Mouse (Mus musculus) kidney, embryonic 16.5 days (tissue): Measurements from ENCODE around the gene Med13l. TPM values are rescaled to one million over a fixed set of nuclear protein-coding genes. Genes with fewer than 3 reads are reported as not detected.
"Not testable (repeated sequence)": the region's sequence is repeated elsewhere in the genome, so short reads cannot be mapped to it uniquely, and the experiment has no call there.

ENCODE experiments used
- ATAC-seq: fragments of 200-750 bp; cut with Nextera tagmentation; 2 replicates; pipeline ENCODE4 v1.8.0; 2017; ENCODE audit warnings: moderate TSS enrichment; ENCODE audit not compliant: low FRiP score, low TSS enrichment
- H3K27ac ChIP-seq: fragments of 300-500 bp; sonication (generic); 2 replicates; pipeline ENCODE4 v1.5.1; 2014; ENCODE audit warnings: low read length
- H3K27me3 ChIP-seq: fragments of 300-500 bp; sonication (generic); 2 replicates; pipeline ENCODE4 v1.6.1; 2014; ENCODE audit warnings: low read length, control low read depth, mixed read lengths; ENCODE audit not compliant: insufficient read depth
- H3K36me3 ChIP-seq: fragments of 300-500 bp; sonication (generic); 2 replicates; pipeline ENCODE4 v1.6.1; 2014; ENCODE audit warnings: low read length, control low read depth, mixed read lengths; ENCODE audit not compliant: insufficient read depth
- H3K4me1 ChIP-seq: fragments of 300-500 bp; sonication (generic); 2 replicates; pipeline ENCODE4 v1.6.1; 2014; ENCODE audit warnings: low read length, control low read depth, mixed read lengths; ENCODE audit not compliant: insufficient read depth
- H3K4me2 ChIP-seq: fragments of 300-500 bp; sonication (generic); replicated peaks from 2 replicates; pipeline ENCODE4 v1.6.1; 2014; ENCODE audit warnings: low read depth, low read length
- H3K4me3 ChIP-seq: fragments of 300-500 bp; sonication (generic); 2 replicates; pipeline ENCODE4 v1.5.1; 2014; ENCODE audit warnings: mild to moderate bottlenecking, low read length
- H3K9ac ChIP-seq: fragments of 300-500 bp; sonication (generic); replicated peaks from 2 replicates; pipeline ENCODE4 v1.6.1; 2014; ENCODE audit warnings: low read length
- H3K9me3 ChIP-seq: fragments of 300-500 bp; sonication (generic); 2 replicates; pipeline ENCODE4 v1.6.1; 2016; ENCODE audit warnings: low read length, control low read depth
- WGBS: fragments of 180-500 bp; shearing (Covaris S2); extraction: QIAGEN DNeasy Blood & Tissue Kit; methylation state at CpG from one replicate; pipeline ENCODE4 v1.1.7; 2014; 5-methylcytosine and 5-hydroxymethylcytosine counted together
- polyA plus RNA-seq: library from polyadenylated mRNA; unstranded; fragments of >200 nt; fragmentation: Nextera tagmentation; extraction: Ambion mirVana; gene quantifications from 2 replicates; pipeline ENCODE4 v1.2.1, GENCODE M21; 2015

Gene Med13l
- polyA plus RNA-seq, 1 experiment from 2014 or later, result 8.2 TPM

DNA sequence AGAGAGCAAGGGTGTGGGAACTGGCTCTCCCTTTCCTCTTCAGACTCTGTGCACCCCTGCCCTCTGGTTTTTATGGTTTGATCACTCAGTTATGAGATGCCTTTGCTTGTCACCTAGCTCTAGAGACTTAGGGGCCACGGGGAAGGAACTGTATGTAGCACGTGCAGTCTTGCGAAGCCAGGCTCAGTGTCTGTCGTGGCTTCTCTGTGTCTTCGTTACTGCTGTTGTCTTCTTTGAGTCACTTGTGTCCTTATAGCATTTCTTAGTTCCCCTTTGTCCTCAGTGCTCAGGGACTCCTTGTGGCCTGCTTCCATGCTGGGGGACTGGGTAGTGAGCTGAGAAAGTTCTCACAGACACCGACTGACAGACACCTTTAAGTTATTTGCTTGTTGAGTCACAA, 86.9 kb downstream of the Med13l start:
- no peak overlapping the region for H3K4me2 ChIP-seq
- H3K36me3 ChIP-seq, result no peaks in the 10 kb centered on the region
- no peak for ATAC-seq
- H3K27ac ChIP-seq, result no peak overlapping the region
- no peaks in the 10 kb centered on the region for H3K27me3 ChIP-seq
- H3K4me3 ChIP-seq, result no peak overlapping the region
- H3K4me1 ChIP-seq, result peaks cover 42% of the 10 kb centered on the region
- H3K9me3 ChIP-seq, result no peaks in the 10 kb centered on the region
- no peak overlapping the region for H3K9ac ChIP-seq
- WGBS, result 45% methylated on average over 6 of the region's 6 CpGs

DNA sequence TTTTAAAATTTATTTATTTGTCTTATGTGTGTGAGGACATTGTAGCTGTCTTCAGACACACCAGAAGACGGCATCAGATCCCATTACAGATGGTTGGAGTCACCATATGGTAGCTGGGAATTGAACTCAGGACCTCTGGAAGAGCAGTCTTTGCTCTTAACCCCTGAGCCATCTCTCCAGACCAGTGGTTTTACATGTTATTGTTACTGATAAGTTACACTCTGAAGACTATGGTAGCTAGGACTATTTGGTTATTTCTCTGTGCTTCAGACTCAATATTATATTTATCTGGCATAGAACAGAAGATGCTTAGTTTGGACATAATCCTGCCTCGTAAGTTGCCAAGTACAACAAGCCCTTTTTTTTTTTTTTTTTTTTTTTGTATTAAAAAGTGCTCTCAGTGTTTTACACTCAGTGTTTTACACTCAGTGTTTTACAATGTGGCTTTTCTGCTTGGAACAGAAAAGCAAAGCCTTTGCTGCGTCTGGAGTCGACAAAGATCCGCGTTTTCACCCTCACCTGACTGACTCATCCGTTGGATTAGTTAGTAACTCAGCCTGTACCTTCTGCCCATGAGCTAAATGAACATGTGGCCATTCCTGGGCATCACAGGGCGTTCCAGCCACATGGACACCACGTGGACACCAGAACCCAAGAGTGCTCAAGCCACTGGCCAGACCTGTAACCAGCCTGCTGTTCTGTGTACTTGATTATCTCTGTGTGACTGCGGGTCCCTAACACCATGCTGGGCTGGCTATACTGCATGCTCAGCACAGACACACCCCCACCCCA, 88.9 kb downstream of the Med13l start:
- H3K4me3 ChIP-seq, result no peak overlapping the region
- 70% methylated on average over 10 of the region's 10 CpGs for WGBS
- peak overlapping the region; percentile 3; the same call in 1 of the 2 replicates for H3K27ac ChIP-seq
- 0 out of 2 replicates have a peak overlapping the region, but pooled peaks have one; percentile 8 for H3K4me2 ChIP-seq
- no peaks in the 10 kb centered on the region for H3K9me3 ChIP-seq
- H3K4me1 ChIP-seq, result peaks cover 36% of the 10 kb centered on the region
- H3K27me3 ChIP-seq, result no peaks in the 10 kb centered on the region
- H3K9ac ChIP-seq, result no peak overlapping the region
- ATAC-seq, result peak; percentile 43; the same call in 1 of the 2 replicates
- no peaks in the 10 kb centered on the region for H3K36me3 ChIP-seq

DNA sequence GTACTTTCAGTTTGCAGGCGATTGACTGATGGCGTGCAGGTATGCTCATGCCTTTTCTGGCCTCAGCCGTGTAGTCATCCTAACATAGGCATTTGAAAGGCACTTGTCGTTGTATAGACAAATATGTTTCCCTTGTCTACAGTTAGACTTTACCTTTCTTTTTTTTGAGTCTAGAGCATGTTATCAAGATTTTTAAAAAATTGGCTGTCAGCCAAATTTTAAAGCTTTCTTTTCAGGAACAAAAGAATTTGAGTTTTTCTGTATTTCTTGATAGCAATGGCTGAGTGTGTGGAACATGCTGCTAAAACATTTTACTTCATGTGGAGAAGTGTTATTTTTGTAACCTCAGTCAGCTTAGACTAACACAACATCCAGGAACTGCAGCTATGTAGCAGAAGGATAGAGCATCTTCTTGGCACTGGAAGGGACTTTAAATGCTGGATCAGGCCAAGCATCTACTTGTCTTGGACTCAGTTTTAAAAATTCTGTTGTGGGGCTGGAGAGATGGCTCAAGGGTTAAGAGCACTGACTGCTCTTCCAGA, 89.6 kb downstream of the Med13l start:
- peak overlapping the region; percentile 3; the same call in 1 of the 2 replicates for H3K27ac ChIP-seq
- WGBS, result 67% methylated on average over 4 of the region's 4 CpGs
- ATAC-seq, result peak; percentile 12; the same call in 1 of the 2 replicates
- no peak overlapping the region for H3K4me3 ChIP-seq
- peaks cover 36% of the 10 kb centered on the region for H3K4me1 ChIP-seq
- 0 out of 2 replicates have a peak overlapping the region, but pooled peaks have one; percentile 8 for H3K4me2 ChIP-seq
- H3K27me3 ChIP-seq, result no peaks in the 10 kb centered on the region
- H3K36me3 ChIP-seq, result no peaks in the 10 kb centered on the region
- no peaks in the 10 kb centered on the region for H3K9me3 ChIP-seq
- H3K9ac ChIP-seq, result no peak overlapping the region

DNA sequence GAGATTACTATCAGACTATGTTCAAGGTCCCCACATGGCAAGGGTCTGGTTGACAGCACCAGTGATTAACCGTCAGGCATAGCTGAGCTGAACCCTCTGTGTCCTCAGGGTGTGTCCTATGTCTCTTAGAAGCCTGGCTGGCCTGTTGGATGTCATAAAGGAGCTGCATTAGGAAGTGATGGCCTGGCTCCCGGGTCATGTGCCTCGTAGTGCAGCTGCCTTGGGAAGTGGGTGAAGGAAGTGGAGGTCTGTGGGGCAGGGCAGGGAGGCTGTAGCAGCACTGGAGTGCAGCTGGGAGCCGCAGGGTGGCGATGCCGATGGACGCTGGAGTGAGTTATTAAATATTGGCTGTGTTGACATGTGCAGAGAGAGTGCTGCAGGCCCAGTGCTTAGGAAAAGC, 90.3 kb downstream of the Med13l start:
- WGBS, result 50% methylated on average over 7 of the region's 7 CpGs
- no peak overlapping the region for H3K4me3 ChIP-seq
- no peaks in the 10 kb centered on the region for H3K9me3 ChIP-seq
- peaks cover 34% of the 10 kb centered on the region for H3K4me1 ChIP-seq
- no peak overlapping the region for H3K9ac ChIP-seq
- H3K27ac ChIP-seq, result no peak overlapping the region
- no peaks in the 10 kb centered on the region for H3K36me3 ChIP-seq
- no peaks in the 10 kb centered on the region for H3K27me3 ChIP-seq
- no peak overlapping the region for H3K4me2 ChIP-seq
- 0 out of 2 replicates have a peak, but pooled peaks have one; percentile 24 for ATAC-seq

DNA sequence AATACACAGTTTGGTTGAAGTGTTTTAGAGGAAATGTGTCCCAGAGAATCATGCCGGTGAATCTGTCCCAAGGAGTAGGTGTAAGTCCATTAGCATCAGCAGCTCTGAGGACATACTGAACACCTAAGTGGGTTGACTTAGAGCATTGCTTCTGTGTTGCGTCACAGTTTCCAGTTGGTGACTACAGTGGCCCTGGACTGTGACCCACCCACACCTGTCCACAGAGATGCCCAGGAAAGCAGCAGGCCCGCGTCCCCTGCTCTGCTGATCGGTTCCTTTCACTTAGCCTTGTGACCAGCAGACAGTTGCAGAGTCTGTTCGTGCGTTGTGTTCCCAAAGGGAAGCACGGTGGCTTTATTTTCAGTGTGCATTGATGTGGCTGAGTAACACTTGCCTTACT, 92.1 kb downstream of the Med13l start:
- Histone ChIP-seq H3K4me3 (no peak overlapping the region), H3K36me3 (no peaks in the 10 kb centered on the region), H3K27ac (no peak overlapping the region), H3K9ac (no peak overlapping the region), H3K27me3 (no peaks in the 10 kb centered on the region), H3K4me2 (no peak overlapping the region), H3K9me3 (no peaks in the 10 kb centered on the region), H3K4me1 (peaks cover 32% of the 10 kb centered on the region)
- WGBS, result 93% methylated on average over 8 of the region's 8 CpGs
- no peak for ATAC-seq

DNA sequence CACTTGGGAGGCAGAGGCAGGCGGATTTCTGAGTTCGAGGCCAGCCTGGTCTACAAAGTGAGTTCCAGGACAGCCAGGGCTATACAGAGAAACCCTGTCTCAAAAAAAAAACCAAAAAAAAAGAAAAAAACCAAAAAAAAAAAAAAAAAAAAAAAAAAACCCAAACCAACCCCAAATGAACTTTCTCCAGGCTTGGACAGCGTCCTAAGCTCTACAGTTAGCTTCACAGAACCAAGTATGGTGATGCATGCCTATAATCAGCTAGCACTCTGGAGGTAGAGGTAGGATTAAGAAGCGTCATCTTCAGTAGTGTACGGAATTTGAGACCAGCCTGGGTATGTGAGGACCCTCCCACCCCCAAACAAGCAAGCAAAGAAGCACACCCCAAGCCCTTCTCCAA, 92.6 kb downstream of the Med13l start:
- 90% methylated on average over 5 of the region's 5 CpGs for WGBS
- not testable (repeated sequence) for H3K27ac ChIP-seq

DNA sequence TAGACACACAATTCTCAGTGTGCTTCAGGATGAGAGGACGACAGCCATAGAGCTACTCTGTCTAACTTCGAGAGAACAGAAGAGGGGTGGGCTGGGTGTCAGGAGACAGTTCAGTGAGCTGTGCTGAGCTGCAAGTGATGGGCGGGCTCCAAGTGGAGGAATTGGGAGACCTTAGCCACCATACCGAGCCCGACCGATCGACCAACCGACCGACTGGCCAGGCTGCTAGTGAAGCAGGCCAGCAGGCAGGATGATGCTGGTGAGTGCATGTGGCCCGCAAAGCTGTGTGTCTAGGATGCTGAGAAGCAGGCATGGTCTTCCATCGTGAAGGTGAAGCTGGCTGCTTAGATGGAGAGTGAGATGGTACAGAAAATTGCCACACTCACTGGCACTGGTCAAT, 94.1 kb downstream of the Med13l start:
- Histone ChIP-seq H3K4me1 (peaks cover 26% of the 10 kb centered on the region), H3K9ac (no peak overlapping the region), H3K27me3 (no peaks in the 10 kb centered on the region), H3K4me3 (no peak overlapping the region), H3K27ac (no peak overlapping the region), H3K4me2 (no peak overlapping the region), H3K9me3 (no peaks in the 10 kb centered on the region), H3K36me3 (no peaks in the 10 kb centered on the region)
- no peak for ATAC-seq
- WGBS, result 72% methylated on average over 11 of the region's 11 CpGs

More for the DNA sequence above, 92.6 kb downstream of the Med13l start:
- not testable (repeated sequence) for ATAC-seq, H3K36me3 ChIP-seq, H3K27me3 ChIP-seq, H3K9ac ChIP-seq, H3K4me2 ChIP-seq, H3K4me3 ChIP-seq, H3K9me3 ChIP-seq
- H3K4me1 ChIP-seq, result peaks cover 28% of the 10 kb centered on the region

DNA sequence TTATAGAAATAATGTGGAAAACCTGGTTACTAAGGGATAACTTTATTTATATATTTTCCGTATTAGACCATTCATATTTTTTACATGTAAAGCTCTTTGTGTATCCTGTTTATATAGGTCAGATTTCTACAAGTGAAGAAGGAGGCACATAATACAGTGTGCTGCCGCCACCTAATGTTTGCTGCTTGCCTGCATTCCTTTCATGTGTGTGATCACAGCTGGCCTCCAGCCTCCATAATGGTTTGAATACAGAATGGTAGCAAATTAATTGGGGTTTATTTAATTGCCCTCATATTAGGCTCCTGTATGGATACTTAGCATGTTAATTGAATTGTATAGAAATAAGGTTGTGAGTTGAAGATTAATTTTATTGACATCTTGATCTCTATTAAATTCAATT, 94.5 kb downstream of the Med13l start:
- 52% methylated on average over 2 of the region's 2 CpGs for WGBS
- Histone ChIP-seq H3K4me2 (no peak overlapping the region), H3K4me3 (no peak overlapping the region), H3K9ac (no peak overlapping the region), H3K9me3 (no peaks in the 10 kb centered on the region), H3K4me1 (peaks cover 22% of the 10 kb centered on the region), H3K27ac (no peak overlapping the region), H3K27me3 (no peaks in the 10 kb centered on the region), H3K36me3 (no peaks in the 10 kb centered on the region)
- 0 out of 2 replicates have a peak, but pooled peaks have one; percentile 59 for ATAC-seq

DNA sequence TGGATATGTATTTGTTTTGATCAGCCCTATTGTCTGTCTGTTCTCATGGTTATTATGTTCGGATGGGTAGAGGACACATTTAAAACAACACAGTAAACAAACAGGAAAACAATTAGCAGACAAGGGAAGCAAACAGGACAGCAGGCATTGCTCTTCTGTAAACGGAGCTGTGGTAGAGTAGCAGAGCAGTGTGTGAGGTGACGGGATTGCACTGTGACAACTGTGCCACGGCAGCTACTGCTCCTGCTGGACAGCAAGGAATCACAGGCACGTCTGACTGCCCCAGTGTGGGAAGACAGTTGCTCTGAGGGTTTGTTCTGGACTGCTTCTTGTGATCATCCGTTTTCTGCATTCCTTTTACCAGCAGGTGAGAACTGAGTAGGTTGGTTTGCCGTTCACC, 94.9 kb downstream of the Med13l start:
- H3K36me3 ChIP-seq, result no peaks in the 10 kb centered on the region
- H3K4me2 ChIP-seq, result no peak overlapping the region
- H3K4me3 ChIP-seq, result no peak overlapping the region
- 54% methylated on average over 7 of the region's 7 CpGs for WGBS
- no peaks in the 10 kb centered on the region for H3K27me3 ChIP-seq
- H3K9ac ChIP-seq, result no peak overlapping the region
- H3K27ac ChIP-seq, result no peak overlapping the region
- peaks cover 18% of the 10 kb centered on the region for H3K4me1 ChIP-seq
- ATAC-seq, result no peak
- no peaks in the 10 kb centered on the region for H3K9me3 ChIP-seq

DNA sequence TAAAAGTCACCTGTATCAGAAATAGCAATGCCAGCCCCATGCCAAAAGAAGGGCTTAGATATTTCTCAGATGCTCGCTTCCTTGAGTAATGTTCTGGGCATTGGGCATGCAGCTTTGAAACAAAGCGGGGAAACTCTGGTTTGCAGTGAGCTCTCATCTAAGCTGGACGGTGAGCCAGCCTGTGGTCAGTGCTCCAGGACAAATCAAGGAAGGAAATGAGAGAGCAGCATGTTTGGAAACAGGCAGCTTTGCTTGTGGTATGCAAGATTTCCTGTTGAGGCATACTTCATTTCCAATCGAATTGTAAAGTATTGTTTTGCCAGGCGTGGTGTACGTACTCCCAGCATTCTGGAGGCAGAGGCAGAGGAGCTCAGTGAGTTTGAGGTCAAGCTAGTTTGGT, 95.5 kb downstream of the Med13l start:
- no peak overlapping the region for H3K4me2 ChIP-seq
- no peak overlapping the region for H3K27ac ChIP-seq
- no peak for ATAC-seq
- no peaks in the 10 kb centered on the region for H3K27me3 ChIP-seq
- no peaks in the 10 kb centered on the region for H3K36me3 ChIP-seq
- no peaks in the 10 kb centered on the region for H3K9me3 ChIP-seq
- peaks cover 13% of the 10 kb centered on the region for H3K4me1 ChIP-seq
- no peak overlapping the region for H3K4me3 ChIP-seq
- WGBS, result 69% methylated on average over 6 of the region's 6 CpGs
- no peak overlapping the region for H3K9ac ChIP-seq
